Mouse (Mus musculus) splenic B cell, adult 2 months (primary cell): ENCODE data around the gene Gm3739.
"Not testable (repeated sequence)": the region's sequence is repeated elsewhere in the genome, so short reads cannot be mapped to it uniquely, and the experiment has no call there.

ENCODE experiments used
- DNase-seq: peaks from one replicate; pipeline ENCODE4 v3.0.0-alpha.2; 2011; ENCODE audit warnings: low read depth, low spot score
- H3K27me3 ChIP-seq: 2 replicates; pipeline ENCODE4 v1.6.1; 2012; ENCODE audit warnings: mild to moderate bottlenecking, low read length, moderate library complexity, mixed read lengths; ENCODE audit not compliant: control insufficient read depth, poor library complexity, insufficient read depth, severe bottlenecking
- H3K36me3 ChIP-seq: 2 replicates; pipeline ENCODE4 v1.6.1; 2012; ENCODE audit warnings: mild to moderate bottlenecking, low read length, moderate library complexity, mixed read lengths; ENCODE audit not compliant: control insufficient read depth, poor library complexity, insufficient read depth, severe bottlenecking

The Gm3739 gene

DNA sequence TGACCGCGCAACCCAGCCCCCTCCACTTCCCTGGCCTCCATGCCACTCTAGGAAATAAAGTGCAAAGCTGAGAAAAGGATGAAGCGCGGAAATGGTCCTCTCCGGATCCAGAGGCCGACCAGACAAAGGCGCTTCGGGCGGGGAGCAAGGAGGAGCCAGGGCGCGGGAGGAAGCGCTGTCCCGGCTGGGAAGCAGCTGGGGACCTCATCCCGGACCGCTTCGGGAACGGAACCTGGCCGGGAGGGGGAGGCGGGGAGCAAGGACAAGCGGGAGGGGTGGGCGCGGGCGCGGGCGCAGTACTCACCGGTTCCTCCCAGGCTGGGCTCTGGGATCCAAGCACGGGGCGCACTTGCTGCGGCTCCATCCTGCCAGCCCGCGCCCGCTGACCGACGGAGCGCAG lies at the start of gene Gm3739:
Gene Gm3739, minus strand, starts transcription at position 389 of the 400 bp plus-strand sequence.
- not testable (repeated sequence) for H3K27me3 ChIP-seq, DNase-seq, H3K36me3 ChIP-seq

DNA sequence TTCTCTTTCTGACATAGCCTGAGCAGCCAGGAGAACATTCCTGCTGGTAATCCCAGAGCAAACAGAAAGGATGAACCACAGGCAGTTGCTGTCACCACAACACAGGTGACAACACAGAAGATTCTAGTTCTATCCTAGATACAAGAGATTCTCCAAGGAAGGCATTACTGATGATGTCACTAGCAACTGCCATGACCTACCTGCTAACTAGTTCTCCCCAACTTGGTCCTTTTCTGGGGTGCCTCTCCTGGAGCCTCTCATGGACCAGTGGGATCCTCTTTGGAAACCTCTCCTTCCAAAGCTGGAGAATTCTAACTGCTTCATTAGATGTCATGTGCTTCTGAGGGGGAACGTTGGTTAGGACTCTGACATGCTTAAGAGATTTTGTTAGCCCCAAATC lies 17.4 kb upstream of the Gm3739 start, which contains the start of gene Gm5797:
Gene Gm5797, minus strand, starts transcription at position 101 of the 400 bp plus-strand sequence.
- H3K36me3 ChIP-seq, DNase-seq, H3K27me3 ChIP-seq: not testable (repeated sequence)

DNA sequence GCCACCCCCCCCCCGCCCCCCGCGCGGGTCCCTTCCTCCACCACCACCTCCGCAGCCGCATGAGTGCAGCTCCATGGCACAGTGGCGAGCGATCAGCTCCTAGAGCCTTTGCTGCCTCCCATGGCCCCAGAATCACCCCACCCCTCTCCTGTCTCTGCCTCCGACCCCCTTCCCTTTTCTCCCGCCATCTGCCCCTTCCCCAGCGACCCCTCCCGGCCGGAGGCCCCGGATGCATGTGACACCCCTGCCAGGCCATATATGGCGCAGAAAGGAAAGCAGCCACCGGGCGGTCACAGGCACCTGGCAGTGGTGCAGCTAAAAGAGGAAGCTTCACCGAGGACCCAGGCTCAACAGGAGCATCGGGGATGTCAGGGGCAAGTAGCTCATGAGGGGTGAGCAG lies 244 bp upstream of the Gm3739 start:
- not testable (repeated sequence) for H3K27me3 ChIP-seq
- peak; percentile 0 for DNase-seq

DNA sequence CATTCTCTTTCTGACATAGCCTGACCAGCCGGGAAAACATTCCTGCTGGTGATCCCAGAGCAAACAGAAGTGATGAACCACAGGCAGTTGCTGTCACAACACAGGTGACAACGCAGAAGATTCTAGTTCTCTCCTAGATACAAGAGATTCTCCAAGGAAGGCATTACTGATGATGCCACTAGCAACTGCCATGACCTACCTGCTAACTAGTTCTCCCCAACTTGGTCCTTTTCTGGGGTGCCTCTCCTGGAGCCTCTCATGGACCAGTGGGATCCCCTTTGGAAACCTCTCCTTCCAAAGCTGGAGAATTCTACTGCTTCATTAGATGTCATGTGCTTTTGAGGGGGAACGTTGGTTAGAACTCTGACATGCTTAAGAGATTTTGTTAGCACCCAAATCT lies 50.2 kb downstream of the Gm3739 start, which contains the start of gene Gm3727:
Gene Gm3727, minus strand, starts transcription at position 101 of the 400 bp plus-strand sequence.
- not testable (repeated sequence) for DNase-seq

More for the DNA sequence above, 244 bp upstream of the Gm3739 start:
- not testable (repeated sequence) for H3K36me3 ChIP-seq

More for the DNA sequence above, 50.2 kb downstream of the Gm3739 start, which contains the start of gene Gm3727:
- not testable (repeated sequence) for H3K27me3 ChIP-seq, H3K36me3 ChIP-seq
